Mouse (Mus musculus): ENCODE results near the gene Rab6a.

Rab6a gene

DNA sequence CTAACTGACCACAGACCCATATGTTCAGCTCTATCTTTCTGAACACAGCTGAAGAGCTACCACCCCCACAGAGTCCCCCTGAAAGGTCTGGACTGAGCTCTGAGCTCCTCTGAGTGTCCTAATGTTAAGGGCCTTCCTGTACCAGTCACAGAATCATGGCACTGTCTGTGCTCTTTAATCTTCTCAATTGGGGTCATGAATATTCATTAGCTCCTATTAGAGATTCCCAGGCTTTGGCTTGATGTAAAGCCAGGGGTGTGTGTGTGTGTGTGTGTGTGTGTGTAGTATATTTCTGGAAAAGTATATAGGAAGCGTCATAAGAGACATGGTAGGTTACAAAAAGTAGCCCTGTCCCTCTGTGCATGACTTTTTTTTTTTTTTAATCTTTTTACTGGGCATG is 76.0 kb downstream of the Rab6a start:
- no peak for DNase-seq (ENCODE audit: low spot score)

DNA sequence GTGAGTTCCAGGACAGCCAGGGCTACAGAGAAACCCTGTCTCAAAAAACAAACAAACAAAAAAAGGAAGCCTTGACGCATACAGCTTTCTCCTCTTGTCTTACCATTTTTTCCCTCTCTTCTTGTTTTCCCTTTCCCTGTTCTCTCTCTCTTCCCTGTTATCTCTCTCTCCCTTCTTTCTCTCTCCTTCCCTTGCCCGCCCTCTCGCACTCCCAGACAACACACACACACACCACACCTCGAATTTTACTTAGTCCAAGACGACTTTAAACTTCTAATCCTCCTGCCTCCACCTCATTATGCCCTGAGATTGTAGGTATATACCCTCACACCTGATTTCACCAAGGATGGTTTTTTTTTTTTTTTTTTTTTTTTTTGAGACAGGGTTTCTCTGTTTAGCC is 76.9 kb downstream of the Rab6a start:
- DNase-seq (ENCODE audit: low spot score), result no peak

DNA sequence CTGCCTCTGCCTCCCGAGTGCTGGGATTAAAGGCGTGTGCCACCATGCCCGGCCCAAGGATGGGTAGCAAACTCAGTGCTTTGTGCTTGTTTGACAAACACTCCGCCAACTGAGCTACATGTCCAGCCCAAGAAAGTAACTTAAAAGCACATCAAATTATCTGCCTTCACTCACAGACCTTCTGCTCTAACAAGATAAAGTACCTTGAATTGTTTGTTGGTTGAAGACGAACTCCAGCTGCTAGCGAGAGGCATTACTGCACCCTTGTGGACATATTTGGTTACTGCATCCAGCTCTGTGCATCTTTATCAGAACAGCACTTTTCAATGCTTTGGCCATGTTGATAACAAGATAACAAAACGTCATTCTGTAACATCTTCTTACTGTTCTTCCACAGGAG is 77.3 kb downstream of the Rab6a start:
- peak; percentile 79 for DNase-seq (ENCODE audit: low spot score)

DNA sequence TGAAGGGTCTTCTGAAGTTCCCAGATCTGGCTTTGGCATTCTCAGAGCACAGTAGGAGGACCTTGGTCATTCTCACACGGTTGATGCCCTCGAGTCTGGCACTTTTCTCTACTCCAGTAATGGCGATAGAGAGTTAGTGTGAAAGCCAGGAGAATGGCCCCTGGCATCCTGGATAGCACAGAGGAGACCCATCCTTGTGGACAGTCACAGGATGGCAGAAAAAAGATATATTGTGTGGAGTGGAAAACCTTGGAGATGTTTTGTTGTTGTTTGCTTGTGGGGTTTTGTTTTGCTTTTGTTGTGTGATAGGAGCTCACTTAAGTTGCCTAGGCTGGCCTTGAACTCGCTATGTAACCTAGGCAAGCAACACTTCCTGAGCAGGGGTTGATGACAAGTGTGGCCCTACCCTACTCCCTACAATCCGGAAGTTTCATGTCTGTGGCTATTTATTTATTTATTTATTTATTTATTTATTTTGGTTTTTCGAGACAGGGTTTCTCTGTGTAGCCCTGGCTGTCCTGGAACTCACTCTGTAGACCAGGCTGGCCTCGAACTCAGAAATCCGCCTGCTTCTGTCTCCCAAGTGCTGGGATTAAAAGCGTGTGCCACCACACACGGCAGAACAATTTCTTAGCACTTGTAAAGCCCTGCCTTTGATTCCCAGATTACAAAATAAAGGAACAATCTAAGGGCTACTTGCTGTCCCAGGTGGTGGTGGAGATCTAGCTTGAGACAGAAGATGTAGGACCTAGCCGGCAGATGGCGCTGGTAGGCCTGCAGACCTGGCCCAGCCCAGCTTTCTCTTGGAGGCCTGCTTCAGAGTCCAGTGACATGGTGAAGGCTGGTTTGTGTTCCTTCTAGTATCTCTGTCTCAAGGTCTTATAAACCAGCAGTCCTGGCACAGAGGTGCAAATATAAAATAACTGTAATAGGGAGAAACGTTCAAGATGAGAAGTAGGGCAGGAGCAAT is 78.1 kb downstream of the Rab6a start:
- DNase-seq (ENCODE audit: low spot score), result peak; percentile 62

DNA sequence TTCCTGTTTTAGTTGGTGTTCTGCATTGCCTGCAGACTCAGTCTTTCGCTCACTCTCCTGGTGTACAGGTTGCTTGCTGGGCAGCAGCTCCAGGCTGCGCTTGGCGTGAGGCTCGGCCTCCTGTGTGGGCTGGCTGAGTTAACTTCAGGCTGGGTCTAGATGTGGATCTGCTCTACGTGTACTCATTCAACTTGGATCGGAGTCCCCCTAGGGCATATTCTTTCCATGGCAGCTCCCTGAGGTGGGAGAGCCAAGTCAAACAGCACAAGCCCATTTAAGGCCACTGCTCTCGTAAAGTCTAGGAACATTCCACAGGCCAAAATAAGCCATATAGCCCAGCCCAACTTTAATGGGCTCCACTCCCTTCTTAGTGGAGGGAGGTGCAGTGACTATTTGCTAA is 81.3 kb downstream of the Rab6a start:
- DNase-seq (ENCODE audit: low spot score), result no peak

Data from layer of hippocampus, adult 11-12 months (tissue).